Mouse (Mus musculus) gonadal fat pad, adult 2 months (tissue): ENCODE results near the gene Gale. TPM values are rescaled to one million over a fixed set of nuclear protein-coding genes. Genes with fewer than 3 reads are reported as not detected.
"Not testable (repeated sequence)": the region's sequence is repeated elsewhere in the genome, so short reads cannot be mapped to it uniquely, and the experiment has no call there.

Source experiments
- DNase-seq: peaks from one replicate; pipeline ENCODE4 v3.0.0-alpha.2; 2012; ENCODE audit warnings: low read depth
- polyA plus RNA-seq: library from polyadenylated mRNA; depleted of rRNA; stranded (reverse); fragments of >200 nt; gene quantifications from 2 replicates; pipeline ENCODE4 v1.2.3, GENCODE M21; 2012; rRNA removed

Gene Gale
- 44.7 and 68.5 TPM in 2 replicates for polyA plus RNA-seq

GRCm38 (mm10) chr4:135963457-135964193 is at the start of gene Gale:
Gene Gale (plus strand): TSS chr4:135963727.
- peak; percentile 68 for DNase-seq

GRCm38 (mm10) chr4:135918635-135919279 is 44.8 kb upstream of the Gale start:
- DNase-seq: peak; percentile 67

- DNase-seq: no peak
These were observed 44.3 kb upstream of the Gale start for GRCm38 (mm10) chr4:135919280-135919639.

GRCm38 (mm10) chr4:135920304-135921241 is 43.0 kb upstream of the Gale start, which contains the start of gene Fuca1:
Gene Fuca1 (plus strand): TSS chr4:135920735.
- peak; percentile 56 for DNase-seq

GRCm38 (mm10) chr4:135921257-135922120 is 42.0 kb upstream of the Gale start:
- DNase-seq: no peak

- DNase-seq: no peak
These were observed 41.3 kb upstream of the Gale start for GRCm38 (mm10) chr4:135922190-135922589.

GRCm38 (mm10) chr4:135924418-135924817 is 39.1 kb upstream of the Gale start:
- no peak for DNase-seq

- DNase-seq: no peak
These were observed 38.2 kb upstream of the Gale start for GRCm38 (mm10) chr4:135925341-135925740.

- DNase-seq: no peak
These were observed 37.2 kb upstream of the Gale start for GRCm38 (mm10) chr4:135926195-135926808.

GRCm38 (mm10) chr4:135926861-135927260 is 36.7 kb upstream of the Gale start:
- DNase-seq: no peak

- DNase-seq: no peak
These were observed 35.2 kb upstream of the Gale start for GRCm38 (mm10) chr4:135928376-135928775.

GRCm38 (mm10) chr4:135929405-135929804 is 34.1 kb upstream of the Gale start:
- DNase-seq: no peak

- DNase-seq: no peak
These were observed 33.7 kb upstream of the Gale start for GRCm38 (mm10) chr4:135929828-135930227.

- no peak for DNase-seq
These were observed 33.3 kb upstream of the Gale start for GRCm38 (mm10) chr4:135930239-135930638.

GRCm38 (mm10) chr4:135931832-135932231 is 31.7 kb upstream of the Gale start:
- no peak for DNase-seq

- no peak for DNase-seq
These were observed 28.6 kb upstream of the Gale start for GRCm38 (mm10) chr4:135934708-135935500.

GRCm38 (mm10) chr4:135935502-135935901 is 28.0 kb upstream of the Gale start:
- no peak for DNase-seq

- DNase-seq: no peak
These were observed 24.7 kb upstream of the Gale start for GRCm38 (mm10) chr4:135938858-135939257.

GRCm38 (mm10) chr4:135941026-135941425 is 22.5 kb upstream of the Gale start:
- not testable (repeated sequence) for DNase-seq

- DNase-seq: no peak
These were observed 21.3 kb upstream of the Gale start for GRCm38 (mm10) chr4:135942193-135942592.
